Mouse (Mus musculus) lung, adult 2 months (tissue): Measurements from ENCODE around the gene Aplnr. TPM values are rescaled to one million over a fixed set of nuclear protein-coding genes. Genes with fewer than 3 reads are reported as not detected.

Experiments used
- DNase-seq: peaks from one replicate; pipeline ENCODE4 v3.0.0; 2022
- H3K4me1 ChIP-seq: fragments of 200-500 bp; 2 replicates; pipeline ENCODE4 v1.6.1; 2011; ENCODE audit warnings: low read length; ENCODE audit not compliant: control insufficient read depth, insufficient read depth
- H3K4me3 ChIP-seq: fragments of 200-500 bp; replicated peaks from 2 replicates; pipeline ENCODE3; 2011; ENCODE audit warnings: low read depth, mild to moderate bottlenecking, control low read depth, low read length; ENCODE audit errors: extremely low read depth
- CTCF ChIP-seq: fragments of 200-500 bp; IDR thresholded peaks from 2 replicates; pipeline ENCODE4 v1.5.1; 2011; ENCODE audit warnings: mild to moderate bottlenecking, low read length, control low read depth; ENCODE audit not compliant: insufficient read depth
- POLR2A ChIP-seq: fragments of 200-500 bp; IDR thresholded peaks from 2 replicates; pipeline ENCODE4 v1.6.1; 2011; ENCODE audit warnings: low read depth, mild to moderate bottlenecking, control low read depth, low read length, borderline replicate concordance; ENCODE audit errors: extremely low read depth
- WGBS: fragments of 180-500 bp; shearing (Covaris S2); methylation state at CpG from one replicate; pipeline ENCODE4 v1.1.7; 2018; 5-methylcytosine and 5-hydroxymethylcytosine counted together
- polyA plus RNA-seq: library from polyadenylated mRNA; depleted of rRNA; stranded (reverse); fragments of >200 nt; gene quantifications from 2 replicates; pipeline ENCODE4 v1.2.3, GENCODE M21; 2012; rRNA removed

The Aplnr gene
- 62.0 and 66.0 TPM in 2 replicates for polyA plus RNA-seq

GRCm38 (mm10) chr2:85136089-85136488 lies at the start of gene Aplnr:
Gene Aplnr, plus strand, starts transcription at chr2:85136225.
- Histone ChIP-seq H3K4me1 (peaks cover 13% of the 10 kb centered on the region), H3K4me3 (peak within 1 kb of the TSS; percentile 60)
- TF ChIP-seq CTCF (no peak), POLR2A (peak; percentile 92; the same call in 1 of the 2 replicates)
- DNase-seq = peak; percentile 26
- WGBS = 26% methylated on average over 4 of the region's 4 CpGs

- 39% methylated on average over 11 of the region's 11 CpGs for WGBS
- Histone ChIP-seq H3K4me1 (peaks cover 7% of the 10 kb centered on the region), H3K4me3 (no peak overlapping the region)
- TF ChIP-seq POLR2A (no peak), CTCF (no peak)
- peak; percentile 85 for DNase-seq
Observed at GRCm38 (mm10) chr2:85088716-85089646, 47.0 kb upstream of the Aplnr start.

- H3K4me1 ChIP-seq = peaks cover 9% of the 10 kb centered on the region
- 95% methylated on average over 4 of the region's 4 CpGs for WGBS
- no peak for DNase-seq
Observed at GRCm38 (mm10) chr2:85091325-85091724, 44.7 kb upstream of the Aplnr start.

GRCm38 (mm10) chr2:85093376-85093775 lies 42.6 kb upstream of the Aplnr start:
- peaks cover 11% of the 10 kb centered on the region for H3K4me1 ChIP-seq
- peak; percentile 31 for DNase-seq
- 59% methylated on average over 1 of the region's 1 CpGs for WGBS
- TF ChIP-seq POLR2A = no peak
- no peak for TF ChIP-seq CTCF
- H3K4me3 ChIP-seq = no peak overlapping the region

More at GRCm38 (mm10) chr2:85091325-85091724, 44.7 kb upstream of the Aplnr start:
- TF ChIP-seq POLR2A = no peak
- TF ChIP-seq CTCF = no peak
- no peak overlapping the region for H3K4me3 ChIP-seq

GRCm38 (mm10) chr2:85095906-85096305 lies 40.1 kb upstream of the Aplnr start:
- TF ChIP-seq CTCF (no peak), POLR2A (no peak)
- Histone ChIP-seq H3K4me1 (peaks cover 18% of the 10 kb centered on the region), H3K4me3 (no peak overlapping the region)
- 60% methylated on average over 5 of the region's 5 CpGs for WGBS
- peak; percentile 6 for DNase-seq

- H3K4me3 ChIP-seq = no peak overlapping the region
- peaks cover 17% of the 10 kb centered on the region for H3K4me1 ChIP-seq
- TF ChIP-seq CTCF (no peak), POLR2A (no peak)
- peak; percentile 1 for DNase-seq
- WGBS = 74% methylated on average over 2 of the region's 2 CpGs
Observed at GRCm38 (mm10) chr2:85098014-85098413, 38.0 kb upstream of the Aplnr start.

- 25% methylated on average over 7 of the region's 7 CpGs for WGBS
- TF ChIP-seq CTCF (no peak), POLR2A (peak; percentile 33; the same call in 1 of the 2 replicates)
- Histone ChIP-seq H3K4me1 (peaks cover 14% of the 10 kb centered on the region), H3K4me3 (peak overlapping the region; percentile 46)
- DNase-seq = peak; percentile 88
Observed at GRCm38 (mm10) chr2:85098824-85099511, 37.1 kb upstream of the Aplnr start.

- DNase-seq = no peak
- H3K4me3 ChIP-seq = no peak overlapping the region
- no peak for TF ChIP-seq POLR2A
- no peak for TF ChIP-seq CTCF
- H3K4me1 ChIP-seq = peaks cover 22% of the 10 kb centered on the region
- WGBS = 91% methylated on average over 8 of the region's 8 CpGs
Observed at GRCm38 (mm10) chr2:85103201-85103600, 32.8 kb upstream of the Aplnr start.

GRCm38 (mm10) chr2:85105426-85106013 lies 30.5 kb upstream of the Aplnr start:
- Histone ChIP-seq H3K4me3 (no peak overlapping the region), H3K4me1 (peaks cover 11% of the 10 kb centered on the region)
- no peak for TF ChIP-seq CTCF
- TF ChIP-seq POLR2A = no peak
- peak; percentile 57 for DNase-seq
- 20% methylated on average over 11 of the region's 11 CpGs for WGBS
